Mouse (Mus musculus) olfactory bulb, adult 2 months (tissue): ENCODE measurements at regions not wholly inside any gene's neighbourhood (a gene's known extent, or its start where the extent isn't known, plus 50 kb on each side); places are given as distances from the start of the nearest gene placed in this dataset.

Experiments
- H3K27ac ChIP-seq: fragments of 200-500 bp; 2 replicates; pipeline ENCODE4 v1.5.1; 2012; ENCODE audit warnings: low read depth, low read length; ENCODE audit not compliant: insufficient read depth
- H3K4me1 ChIP-seq: fragments of 200-500 bp; 2 replicates; pipeline ENCODE4 v1.6.1; 2012; ENCODE audit warnings: low read length; ENCODE audit not compliant: control insufficient read depth, insufficient read depth
- H3K4me3 ChIP-seq: fragments of 200-500 bp; 2 replicates; pipeline ENCODE4 v1.5.1; 2012; ENCODE audit warnings: mild to moderate bottlenecking, low read depth, low read length, moderate library complexity; ENCODE audit not compliant: insufficient read depth
- CTCF ChIP-seq: fragments of 200-500 bp; IDR thresholded peaks from 2 replicates; pipeline ENCODE4 v1.5.1; 2012; ENCODE audit warnings: low read depth, mild to moderate bottlenecking, low read length, moderate library complexity; ENCODE audit not compliant: insufficient read depth
- POLR2A ChIP-seq: fragments of 200-500 bp; IDR thresholded peaks from 2 replicates; pipeline ENCODE4 v1.6.1; 2012; ENCODE audit warnings: mild to moderate bottlenecking, low read depth, low read length, moderate library complexity; ENCODE audit not compliant: insufficient read depth
- WGBS: fragments of 180-500 bp; shearing (Covaris S2); methylation state at CpG from one replicate; pipeline ENCODE4 v1.1.7; 2018; 5-methylcytosine and 5-hydroxymethylcytosine counted together

GRCm38 (mm10) chr10:119106105-119106504 lies 133.8 kb downstream of the Cand1 start:
- Histone ChIP-seq H3K4me1 (peaks cover 12% of the 10 kb centered on the region), H3K27ac (no peak overlapping the region), H3K4me3 (no peak overlapping the region)
- WGBS = 90% methylated on average over 3 of the region's 3 CpGs
- TF ChIP-seq CTCF (no peak), POLR2A (no peak)

GRCm38 (mm10) chr10:119105279-119105881 lies 134.5 kb downstream of the Cand1 start:
- TF ChIP-seq POLR2A (no peak), CTCF (no peak)
- H3K27ac ChIP-seq = no peak overlapping the region
- WGBS = 37% methylated on average over 7 of the region's 7 CpGs
- peaks cover 8% of the 10 kb centered on the region for H3K4me1 ChIP-seq
- H3K4me3 ChIP-seq = no peak overlapping the region

GRCm38 (mm10) chr10:119100511-119100910 lies 139.3 kb downstream of the Cand1 start:
- TF ChIP-seq POLR2A (no peak), CTCF (no peak)
- Histone ChIP-seq H3K4me1 (peaks cover 3% of the 10 kb centered on the region; the same call in 1 of the 2 replicates), H3K27ac (no peak overlapping the region), H3K4me3 (no peak overlapping the region)
- 32% methylated on average over 7 of the region's 7 CpGs for WGBS

- no peak overlapping the region for H3K27ac ChIP-seq
- TF ChIP-seq CTCF (no peak), POLR2A (no peak)
- WGBS = 60% methylated on average over 10 of the region's 10 CpGs
- H3K4me1 ChIP-seq = no peaks in the 10 kb centered on the region
- no peak overlapping the region for H3K4me3 ChIP-seq
Observed at GRCm38 (mm10) chr10:119099092-119099792, 140.6 kb downstream of the Cand1 start.

- WGBS = 93% methylated on average over 11 of the region's 11 CpGs
- Histone ChIP-seq H3K4me1 (no peaks in the 10 kb centered on the region), H3K4me3 (no peak overlapping the region), H3K27ac (no peak overlapping the region)
- TF ChIP-seq POLR2A (no peak), CTCF (no peak)
Observed at GRCm38 (mm10) chr10:119094166-119094565, 145.7 kb downstream of the Cand1 start.

- no peak overlapping the region for H3K27ac ChIP-seq
- WGBS = 93% methylated on average over 4 of the region's 4 CpGs
- no peak overlapping the region for H3K4me3 ChIP-seq
- TF ChIP-seq POLR2A = no peak
- TF ChIP-seq CTCF = no peak
- no peaks in the 10 kb centered on the region for H3K4me1 ChIP-seq
Observed at GRCm38 (mm10) chr10:119087886-119088285, 152.0 kb downstream of the Cand1 start.

GRCm38 (mm10) chr10:119087071-119087665 lies 152.7 kb downstream of the Cand1 start:
- Histone ChIP-seq H3K4me1 (no peaks in the 10 kb centered on the region), H3K27ac (no peak overlapping the region), H3K4me3 (no peak overlapping the region)
- TF ChIP-seq POLR2A (no peak), CTCF (no peak)
- WGBS = 86% methylated on average over 5 of the region's 5 CpGs

- Histone ChIP-seq H3K4me3 (no peak overlapping the region), H3K4me1 (no peaks in the 10 kb centered on the region), H3K27ac (no peak overlapping the region)
- TF ChIP-seq POLR2A = no peak
- no peak for TF ChIP-seq CTCF
- 74% methylated on average over 5 of the region's 5 CpGs for WGBS
Observed at GRCm38 (mm10) chr10:119086450-119086849, 153.4 kb downstream of the Cand1 start.

GRCm38 (mm10) chr10:119083431-119083830 lies 156.4 kb downstream of the Cand1 start:
- no peak for TF ChIP-seq POLR2A
- TF ChIP-seq CTCF = no peak
- H3K27ac ChIP-seq = no peak overlapping the region
- H3K4me1 ChIP-seq = 0 out of 2 replicates have a peak, but pooled peaks cover 4% of the 10 kb centered on the region
- 74% methylated on average over 4 of the region's 4 CpGs for WGBS
- no peak overlapping the region for H3K4me3 ChIP-seq
